Mouse (Mus musculus): ENCODE data around the gene Tgif1.
"Not testable (repeated sequence)": the region's sequence is repeated elsewhere in the genome, so short reads cannot be mapped to it uniquely, and the experiment has no call there.

The Tgif1 gene

DNA sequence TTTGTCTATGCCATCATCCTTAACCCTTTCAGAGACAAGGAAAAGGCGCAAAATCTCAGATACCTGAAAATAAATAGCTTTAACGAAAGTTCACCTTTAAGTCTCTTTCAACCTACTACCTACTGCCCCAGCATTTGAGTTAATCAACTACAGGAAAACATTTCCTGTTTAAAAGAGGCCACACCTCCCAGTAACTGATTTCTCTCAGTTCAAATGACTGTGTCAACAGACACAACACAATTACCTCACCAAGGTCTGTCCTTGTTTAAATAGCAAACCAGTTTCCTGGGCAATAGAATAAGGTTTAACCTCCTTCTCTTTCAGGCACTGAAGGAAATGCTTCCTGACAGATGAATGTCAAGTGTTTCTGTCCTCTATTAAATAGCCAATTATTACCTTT, 7.8 kb downstream of the Tgif1 start:
- no peak for DNase-seq (ENCODE audit: low spot score in 2 of 2)

DNA sequence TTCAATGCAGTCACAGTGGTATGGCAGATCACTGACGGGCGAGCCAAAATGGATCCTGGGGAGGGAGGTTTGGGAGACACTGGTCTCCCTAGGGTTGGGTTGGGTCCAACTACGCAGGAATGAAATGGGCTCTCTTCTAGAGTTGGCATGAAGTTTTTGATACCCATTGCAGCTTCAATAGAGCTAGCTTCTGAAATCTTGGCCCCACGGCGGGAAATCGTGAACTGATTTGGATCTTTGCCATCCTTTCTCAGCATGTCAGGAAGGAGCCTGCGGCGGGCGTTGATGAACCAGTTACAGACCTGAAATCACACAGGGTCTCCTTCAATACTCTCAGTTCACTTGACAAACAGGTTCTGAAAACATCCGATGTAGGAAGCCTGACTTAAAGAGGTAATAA, 8.4 kb downstream of the Tgif1 start:
- DNase-seq (ENCODE audit: low spot score in 2 of 2), result no peak

DNA sequence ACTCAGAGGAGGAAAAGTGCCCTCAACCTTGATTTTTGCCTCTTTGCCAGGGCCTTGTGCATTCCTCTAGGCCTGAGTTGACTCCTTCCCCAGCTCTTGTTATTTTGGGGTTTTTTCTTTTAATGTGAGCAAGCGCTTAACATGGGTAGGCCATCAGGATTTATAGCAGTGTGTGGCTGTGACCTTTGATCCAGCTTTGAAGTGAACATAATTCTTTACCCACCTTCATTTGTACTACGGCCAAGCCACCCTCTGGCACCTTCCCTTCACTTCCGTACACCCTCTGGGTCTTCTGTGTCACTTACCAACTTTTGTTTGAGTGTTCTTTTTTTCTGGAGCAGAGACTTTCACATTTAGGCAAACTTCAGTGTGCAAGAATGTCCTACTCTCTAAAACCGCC, 10.1 kb downstream of the Tgif1 start:
- DNase-seq (ENCODE audit: low spot score in 2 of 2), result no peak

DNA sequence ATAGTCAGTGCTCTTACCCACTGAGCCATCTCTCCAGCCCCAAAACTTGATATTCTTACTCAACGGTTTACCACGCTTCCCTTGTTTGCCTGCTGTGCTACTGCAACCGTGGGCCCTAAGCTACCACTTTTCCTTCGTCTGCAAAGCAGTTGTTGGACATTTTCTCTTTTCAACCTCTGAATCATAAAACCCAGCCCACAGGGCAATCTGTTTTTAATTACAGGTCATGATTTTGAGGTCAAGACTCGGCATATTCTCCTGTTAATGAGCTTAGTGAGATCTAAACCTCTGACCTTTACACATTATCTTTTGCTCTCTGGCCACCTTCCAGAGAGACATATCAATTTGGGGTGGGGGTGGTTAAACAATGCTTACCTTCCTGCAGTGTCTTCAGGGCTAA, 14.8 kb downstream of the Tgif1 start:
- DNase-seq (ENCODE audit: low spot score in 2 of 2), result no peak

DNA sequence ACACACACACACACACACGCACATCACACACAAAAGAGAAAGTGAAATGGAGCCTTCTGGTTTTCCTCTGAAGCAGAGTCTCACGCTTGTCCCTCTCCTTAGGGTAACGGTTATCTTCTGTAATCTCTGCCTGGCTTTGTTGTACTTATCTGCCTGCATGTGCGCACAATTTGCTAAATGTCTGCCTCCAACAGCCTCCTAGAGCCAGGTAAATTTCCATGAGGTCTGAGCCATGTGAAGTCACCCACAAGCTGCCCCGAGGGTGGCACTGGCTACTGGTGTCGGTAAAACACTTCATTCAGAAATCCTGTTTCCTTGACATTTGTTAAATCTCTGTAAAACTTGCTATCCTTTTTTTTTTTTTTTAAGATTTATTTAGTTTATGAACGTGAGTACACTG, 15.3 kb downstream of the Tgif1 start:
- no peak for DNase-seq (ENCODE audit: low spot score in 2 of 2)

DNA sequence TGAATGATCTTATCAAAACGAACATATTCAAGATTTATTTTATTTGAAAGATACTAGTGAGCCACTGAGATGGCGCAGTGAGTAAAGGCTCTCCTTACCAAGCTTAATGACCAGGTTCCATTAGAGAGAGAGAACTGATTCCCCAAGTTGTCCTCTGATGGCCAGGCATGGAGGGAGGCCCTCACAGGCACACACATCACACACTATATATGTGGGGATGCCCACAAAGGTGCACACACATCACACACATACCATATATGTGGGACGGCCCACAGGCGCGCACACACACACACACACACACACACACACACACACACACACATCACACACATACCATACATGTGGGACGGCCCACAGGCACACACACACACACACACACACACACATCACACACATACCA, 15.9 kb downstream of the Tgif1 start:
- not testable (repeated sequence) for DNase-seq (ENCODE audit: low spot score in 2 of 2)

DNA sequence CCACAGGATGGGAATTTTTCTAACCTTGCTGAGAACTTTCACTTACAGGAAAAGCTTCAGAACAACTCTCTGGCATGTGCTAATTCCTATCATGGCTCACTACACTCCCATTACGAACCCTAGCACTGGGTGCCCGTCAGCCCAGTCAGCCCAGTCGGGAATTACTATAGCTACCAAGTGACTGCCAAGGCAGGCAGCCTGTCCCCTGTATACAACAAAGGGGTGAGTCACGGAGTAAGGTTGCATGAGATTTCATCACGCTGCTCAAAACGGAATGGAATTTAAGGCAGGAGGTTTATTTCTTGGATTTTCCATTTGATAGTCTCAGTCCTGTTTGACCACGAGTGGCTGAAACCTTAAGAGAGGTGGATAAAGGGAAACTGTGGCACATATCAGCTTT, 16.5 kb downstream of the Tgif1 start:
- DNase-seq (ENCODE audit: low spot score in 2 of 2), result no peak

DNA sequence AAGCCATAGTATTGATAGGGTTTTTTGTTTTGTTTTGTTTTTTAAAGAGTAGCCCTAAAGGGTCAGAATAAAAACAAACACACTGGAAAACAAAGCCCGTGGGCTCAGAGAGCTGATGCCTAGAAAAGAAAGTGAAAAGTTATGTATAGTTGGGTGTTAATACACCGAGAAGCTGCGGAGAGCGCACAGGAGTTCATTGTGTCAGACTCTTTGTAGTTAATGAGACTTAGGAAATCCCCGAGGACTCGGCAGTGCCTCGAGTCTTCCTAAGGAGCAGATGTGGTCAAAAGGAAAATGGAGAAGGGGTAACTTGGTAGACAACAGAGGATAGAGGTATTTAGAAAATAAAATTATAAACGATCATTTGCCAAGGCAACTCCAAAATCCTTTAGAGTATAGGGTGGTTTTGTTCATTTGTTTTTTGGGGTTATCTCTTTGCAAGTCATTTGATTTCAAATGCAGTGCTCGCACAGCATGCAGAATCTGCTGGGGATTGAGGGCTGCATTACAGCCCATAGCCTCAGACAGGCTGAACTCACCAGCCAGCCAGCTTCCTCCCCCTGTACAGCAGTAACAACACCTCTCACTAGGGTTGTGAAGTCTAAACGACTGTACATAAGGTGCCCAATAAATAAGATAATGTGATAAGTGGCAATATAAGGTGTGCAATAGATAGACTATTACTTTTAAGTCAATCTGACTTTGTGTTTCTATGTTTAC, 18.1 kb downstream of the Tgif1 start:
- DNase-seq (ENCODE audit: low spot score in 2 of 2), result no peak

DNA sequence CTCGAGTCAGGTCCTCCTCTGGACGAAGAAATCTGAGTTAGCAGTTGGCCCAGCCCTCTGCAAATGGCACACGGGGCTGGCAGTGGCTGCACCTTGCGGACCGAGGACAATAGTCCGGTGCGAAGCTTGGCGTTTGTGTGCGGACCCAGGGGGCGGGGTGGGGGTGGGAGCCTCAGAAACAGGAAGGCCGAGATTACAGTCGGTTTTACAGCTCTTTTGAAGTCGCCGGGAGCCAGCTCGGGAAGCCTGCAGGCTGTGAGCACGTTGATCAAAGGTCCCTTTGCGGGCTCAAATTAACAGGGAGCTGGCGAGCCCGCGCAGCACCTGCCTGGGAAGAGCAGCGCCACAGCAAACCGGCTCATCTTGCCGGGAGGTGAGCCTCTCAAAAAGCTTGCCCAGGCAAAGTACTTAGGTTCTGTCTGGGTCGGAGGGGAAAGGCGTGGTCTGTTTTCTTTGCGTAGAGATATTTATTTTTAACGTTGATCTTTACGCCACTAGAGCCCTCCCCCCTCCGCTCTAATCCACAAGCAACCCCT, 18.8 kb downstream of the Tgif1 start:
- DNase-seq (ENCODE audit: low spot score in 2 of 2), result no peak

DNA sequence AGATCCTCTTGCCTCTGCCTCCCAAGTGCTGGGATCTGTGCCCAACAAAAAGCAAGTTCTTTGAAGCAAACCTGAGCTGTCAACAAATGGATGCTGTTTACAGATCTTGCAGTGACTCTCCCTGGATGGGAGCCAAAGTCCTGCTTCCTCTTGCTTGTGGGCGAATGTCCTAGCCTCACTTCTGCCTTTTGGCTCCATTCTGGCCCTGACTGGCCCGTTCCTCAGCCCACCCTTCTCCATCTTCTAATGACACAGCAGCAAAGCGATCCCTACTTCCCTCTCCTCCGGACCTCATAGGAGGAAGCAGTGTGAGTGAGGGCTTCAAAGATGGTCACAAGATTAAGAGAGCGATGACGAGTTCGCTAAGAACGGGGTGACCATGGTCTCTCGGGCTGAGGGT, 20.8 kb downstream of the Tgif1 start:
- peak; percentile 45 to 52 for DNase-seq (ENCODE audit: low spot score in 2 of 2)

DNA sequence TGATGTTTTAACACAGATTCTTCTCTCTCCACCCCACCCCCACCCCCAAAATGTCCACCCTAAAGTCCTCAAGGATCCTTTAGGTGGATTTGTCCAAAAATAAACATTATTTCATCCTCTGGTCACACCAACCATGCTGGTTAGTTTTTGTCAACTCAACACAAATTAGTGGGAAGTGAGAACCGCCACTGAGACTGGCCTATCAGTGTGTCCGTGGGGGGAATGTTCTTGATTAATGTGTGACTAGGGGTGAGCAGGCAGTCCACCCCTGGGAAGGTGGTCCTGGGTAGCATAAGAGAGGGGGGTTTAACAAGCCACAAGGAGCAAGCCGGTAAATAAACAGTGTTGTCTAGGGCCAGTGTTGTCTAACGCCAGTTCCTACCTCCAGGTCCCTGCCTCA, 21.8 kb downstream of the Tgif1 start:
- DNase-seq (ENCODE audit: low spot score in 2 of 2), result no peak

DNA sequence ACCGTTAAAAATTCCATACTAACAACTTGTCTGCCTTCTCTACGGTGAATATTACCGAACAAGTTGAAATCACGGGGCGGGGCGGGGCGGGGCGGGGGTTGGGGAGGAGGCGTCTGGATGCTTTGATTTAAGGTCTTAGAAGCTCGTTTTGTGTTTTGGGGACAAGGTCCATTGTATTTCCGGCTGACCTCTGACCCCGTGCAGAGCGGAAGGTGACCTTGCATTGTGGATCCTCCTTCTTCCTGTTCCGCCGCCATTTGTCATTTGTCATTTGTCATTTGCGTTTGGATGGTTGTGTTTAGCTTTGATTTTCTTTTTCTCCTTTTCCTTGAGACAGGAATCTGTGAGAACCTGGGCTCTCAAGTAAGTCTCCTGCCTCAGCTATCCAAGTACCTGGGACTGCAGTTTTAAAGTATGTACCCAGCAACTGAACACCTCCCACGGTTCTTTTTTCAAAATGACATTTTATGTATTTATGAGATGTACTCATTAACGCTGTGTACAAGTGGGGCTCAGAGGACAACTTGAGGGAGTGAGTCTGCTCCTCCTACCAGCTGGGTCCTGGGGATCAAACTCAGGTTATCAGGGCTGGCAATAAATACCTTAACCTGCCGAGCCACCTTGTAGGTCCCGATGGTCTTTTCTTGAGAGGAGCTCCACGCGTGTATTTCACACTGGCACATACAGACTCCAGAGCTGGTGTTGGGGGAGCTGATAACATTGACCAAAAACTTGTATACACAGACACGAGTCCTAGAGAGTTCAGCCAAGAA, 23.2 kb downstream of the Tgif1 start:
- DNase-seq (ENCODE audit: low spot score in 2 of 2), result no peak

DNA sequence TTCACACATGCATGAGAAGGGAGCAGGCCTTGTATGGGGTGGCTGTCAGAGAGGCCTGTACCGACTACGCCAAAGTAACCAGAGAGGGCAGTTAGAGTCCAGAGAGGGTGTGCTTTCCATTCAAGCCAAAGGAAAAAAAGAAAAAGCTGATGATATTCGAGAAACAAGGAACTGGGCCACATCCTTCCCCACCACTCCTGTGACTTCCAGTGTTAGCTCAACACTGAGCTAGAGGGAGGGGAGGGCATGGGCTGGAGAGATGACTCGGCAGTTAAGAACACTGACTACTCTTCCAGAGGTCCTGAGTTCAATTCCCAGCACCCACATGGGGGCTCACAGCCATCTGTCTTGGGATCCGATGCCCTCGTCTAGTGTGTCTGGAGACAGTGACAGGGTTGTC, 24.1 kb downstream of the Tgif1 start:
- DNase-seq (ENCODE audit: low spot score in 2 of 2), result no peak

DNA sequence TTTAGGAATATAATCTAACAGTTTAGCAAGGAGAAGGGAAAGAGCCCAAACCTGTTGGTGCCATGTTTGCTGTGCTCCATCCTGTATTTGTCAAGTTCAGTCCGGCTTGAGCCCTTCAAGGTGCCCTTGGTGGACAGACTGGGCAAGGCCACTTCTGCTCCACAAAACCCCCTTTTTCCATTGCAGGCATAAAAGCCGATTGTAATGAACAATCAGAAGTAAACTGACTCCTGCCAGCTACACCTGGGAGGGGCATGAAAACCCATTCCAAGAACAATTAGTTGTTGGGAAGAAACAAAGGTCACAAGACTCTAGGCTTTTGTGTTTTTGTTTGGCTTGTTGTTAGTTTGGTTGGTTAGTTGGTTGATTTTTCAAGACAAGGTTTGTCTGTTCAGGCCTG, 24.8 kb downstream of the Tgif1 start:
- DNase-seq (ENCODE audit: low spot score in 2 of 2), result no peak

DNA sequence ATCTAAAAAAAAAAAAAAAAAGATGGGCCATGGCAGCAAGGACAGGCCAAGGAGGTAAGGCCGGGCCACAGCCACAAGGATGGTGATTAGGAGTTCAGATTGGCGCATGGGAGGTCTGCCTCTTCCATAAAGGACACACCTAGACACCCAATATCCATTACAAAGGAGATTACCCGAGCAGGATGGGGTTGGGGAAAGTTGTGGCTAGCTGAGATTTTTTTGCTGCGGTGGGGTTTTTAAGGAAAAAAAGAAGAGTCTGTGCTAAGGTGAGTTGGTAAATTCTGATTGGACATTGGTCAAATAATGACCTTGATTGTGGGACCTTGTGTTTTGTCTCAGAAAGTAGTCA, 25.2 kb downstream of the Tgif1 start:
- DNase-seq (ENCODE audit: low spot score in 2 of 2), result no peak

DNA sequence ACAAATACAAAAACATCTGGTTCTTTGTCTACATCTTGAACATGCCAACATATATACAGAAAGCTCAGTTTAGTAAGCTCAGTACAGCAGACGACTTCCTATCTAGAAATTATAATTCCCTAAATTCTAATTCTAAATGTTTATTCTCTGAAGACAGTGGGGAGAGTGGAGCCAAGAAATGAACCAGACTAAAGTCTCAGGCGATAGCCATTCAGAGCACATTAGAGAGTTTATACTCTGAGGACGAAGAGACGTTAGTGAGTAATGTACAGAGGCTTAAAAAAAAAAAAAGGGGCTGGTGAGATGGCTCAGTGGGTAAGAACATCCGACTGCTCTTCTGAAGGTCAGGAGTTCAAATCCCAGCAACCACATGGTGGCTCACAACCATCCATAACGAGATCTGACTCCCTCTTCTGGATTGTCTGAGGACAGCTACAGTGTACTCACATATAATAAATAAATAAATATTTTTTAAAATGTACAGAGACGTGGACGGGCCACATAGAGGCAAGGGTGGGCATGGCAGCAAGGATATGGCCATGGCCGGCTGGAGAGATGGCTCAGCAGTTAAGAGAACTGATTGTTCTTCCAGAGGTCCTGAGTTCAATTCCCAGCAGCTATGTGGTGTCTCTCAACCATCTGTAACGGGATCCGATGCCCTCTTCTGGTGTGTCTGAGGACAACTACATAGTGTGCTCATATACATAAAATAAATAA, 25.7 kb downstream of the Tgif1 start:
- not testable (repeated sequence) for DNase-seq (ENCODE audit: low spot score in 2 of 2)

DNA sequence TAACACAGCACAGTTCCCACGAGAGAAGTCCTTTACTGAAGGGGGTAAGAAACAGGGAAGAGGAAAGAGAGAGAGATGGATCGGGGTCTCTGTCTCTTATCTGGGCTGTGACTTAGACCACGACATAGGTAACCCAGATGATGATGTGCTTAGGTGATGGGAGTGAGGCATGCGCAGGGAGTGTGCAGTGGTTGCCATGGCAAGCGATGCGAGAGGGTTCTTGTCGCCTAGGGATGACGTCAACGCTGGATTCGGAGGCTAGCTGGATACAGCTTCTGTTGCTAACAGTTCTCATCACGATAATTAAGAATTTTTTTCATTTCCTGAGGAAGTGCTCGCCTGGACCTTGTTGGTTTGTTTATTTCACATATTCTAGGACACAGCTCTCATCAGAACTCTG, 27.1 kb downstream of the Tgif1 start:
- peak; percentile 67 to 69 for DNase-seq (ENCODE audit: low spot score in 2 of 2)

DNA sequence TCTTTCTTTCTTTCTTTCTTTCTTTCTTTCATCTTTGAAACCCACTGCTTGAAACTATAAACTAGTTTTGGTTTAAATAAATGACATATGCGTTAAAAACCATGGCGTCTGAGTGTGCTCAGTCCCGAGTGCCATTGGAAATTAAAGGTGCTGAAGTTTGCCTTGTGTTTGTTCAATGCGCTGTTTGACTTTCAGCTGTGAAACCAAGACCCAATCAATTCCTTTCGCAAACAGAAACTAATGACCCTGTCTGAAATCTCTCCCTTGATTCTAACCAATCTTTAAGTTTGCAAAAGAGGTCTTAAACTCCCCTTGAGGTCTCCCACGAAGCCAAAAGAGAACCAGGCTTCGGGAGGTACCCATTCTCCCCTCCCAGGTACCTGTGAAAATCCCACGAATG, 30.3 kb downstream of the Tgif1 start:
- DNase-seq (ENCODE audit: low spot score in 2 of 2), result no peak

DNA sequence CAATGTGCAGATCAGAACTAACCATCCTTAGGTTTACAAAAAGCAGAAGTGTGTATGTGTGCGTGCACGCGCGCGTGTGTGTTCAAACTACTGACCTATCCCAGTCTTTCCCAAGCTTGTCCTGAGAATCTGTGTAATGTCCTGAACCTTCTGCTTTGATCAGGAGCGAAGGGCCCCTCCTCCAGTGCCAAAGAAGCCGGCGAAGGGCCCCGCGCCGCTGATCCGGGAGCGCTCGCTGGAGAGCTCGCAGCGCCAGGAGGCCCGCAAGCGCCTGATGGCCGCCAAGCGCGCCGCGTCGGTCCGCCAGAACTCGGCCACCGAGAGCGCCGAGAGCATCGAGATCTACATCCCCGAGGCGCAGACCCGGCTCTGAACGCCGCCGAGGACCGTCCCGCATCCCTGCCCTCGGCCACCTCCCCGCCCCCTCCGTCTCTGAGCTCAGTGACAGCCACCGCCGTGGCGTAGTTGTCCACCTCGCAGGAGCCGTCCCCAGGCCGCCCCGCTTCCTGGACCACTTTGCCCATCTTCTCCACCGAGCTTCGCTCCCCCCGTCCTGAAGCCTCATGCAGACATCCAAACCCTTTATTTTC, 35.4 kb downstream of the Tgif1 start:
- no peak for DNase-seq (ENCODE audit: low spot score in 2 of 2)

DNA sequence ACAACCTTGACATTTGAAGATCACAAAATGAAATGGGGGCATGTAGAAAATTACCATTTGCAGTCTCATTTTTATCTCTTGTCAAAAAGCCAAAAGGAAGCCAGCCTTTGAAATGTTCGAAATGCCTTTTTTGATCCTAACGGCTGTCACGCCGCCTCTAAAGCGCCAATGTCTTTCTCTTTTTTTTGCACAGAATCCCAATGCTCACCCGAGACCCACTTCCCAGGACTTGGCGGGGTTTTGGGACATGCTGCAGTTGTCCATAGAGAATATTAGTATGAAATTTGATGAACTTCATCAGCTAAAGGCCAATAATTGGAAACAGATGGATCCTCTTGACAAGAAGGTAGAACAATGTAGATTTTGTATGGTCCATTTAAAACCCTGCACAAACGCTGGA, 38.3 kb downstream of the Tgif1 start:
- DNase-seq (ENCODE audit: low spot score in 2 of 2), result no peak

DNA sequence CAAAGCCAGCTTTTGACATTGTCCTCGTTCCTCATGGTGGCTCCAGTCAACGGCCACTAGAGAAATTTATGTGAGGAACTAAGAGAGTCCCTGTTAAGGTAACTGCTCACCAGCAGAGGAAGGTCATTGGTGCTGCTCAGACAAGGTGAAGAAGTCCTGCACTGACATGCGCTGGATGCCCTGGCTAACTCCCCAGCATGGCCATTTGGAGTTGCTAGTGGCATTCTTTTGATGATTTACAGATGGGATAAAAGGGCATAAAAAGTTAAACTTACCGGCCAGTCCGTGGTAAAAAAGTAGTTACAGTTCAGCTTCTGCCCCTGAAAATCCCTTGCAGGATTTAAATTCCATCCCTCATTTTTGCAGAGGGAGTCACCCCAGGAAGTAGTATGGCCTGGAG, 42.6 kb downstream of the Tgif1 start:
- DNase-seq (ENCODE audit: low spot score in 2 of 2), result no peak

DNA sequence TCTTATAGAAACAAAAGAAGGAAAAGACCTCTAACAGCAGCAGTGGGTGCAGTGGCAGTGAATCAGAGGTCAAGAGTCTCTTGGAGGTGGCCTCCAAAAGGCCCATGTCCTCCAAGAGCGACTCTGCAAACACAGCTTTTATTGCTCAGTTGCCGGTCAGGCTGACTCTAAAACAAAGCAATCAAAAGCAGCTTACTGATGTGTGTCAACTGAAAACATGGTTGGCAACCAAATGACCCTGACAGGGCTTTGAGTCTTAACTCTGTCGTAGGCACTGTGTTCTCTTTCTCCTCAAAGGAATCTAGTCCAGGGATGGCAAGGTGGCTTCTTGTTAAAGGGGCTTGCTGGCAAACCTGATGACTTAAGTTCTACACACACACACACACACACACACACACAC, 43.6 kb downstream of the Tgif1 start:
- DNase-seq (ENCODE audit: low spot score in 2 of 2), result no peak

Measured in frontal cortex, postnatal 10 days (tissue).